28 mouse cellular contexts compared by ENCODE assay signal in the genomic region with DNA sequence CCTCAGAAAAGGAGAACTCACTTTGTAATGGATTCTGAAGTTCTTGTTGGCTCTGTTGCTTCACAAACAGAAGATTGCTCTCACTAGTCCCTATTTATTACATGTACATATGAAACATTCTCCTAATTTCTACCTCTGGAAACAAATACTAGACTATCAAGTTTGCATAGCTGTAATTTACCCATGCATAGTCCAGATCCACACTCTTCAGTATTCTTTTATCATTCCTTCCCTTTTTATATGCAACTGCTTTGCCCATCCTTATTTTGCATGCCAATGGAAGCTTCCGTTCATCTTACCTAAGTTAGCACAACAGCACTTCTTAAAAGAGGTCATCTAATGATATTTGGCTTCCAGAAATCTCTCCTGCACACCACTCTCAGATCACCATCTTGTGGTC. TPM values are rescaled to one million over a fixed set of nuclear protein-coding genes. Genes with fewer than 3 reads are reported as not detected.
A peak's percentile ranks its signal among the peaks of the same experiment; 100 is the strongest.
DNase-seq lines count a peak whose midpoint lies in the region; ATAC-seq and TF ChIP-seq lines count a peak whose summit lies in the region.
"Had no signal": no experiment of that assay in that cellular context is flagged by ENCODE, and none has a peak within 500 bp of the region (broad histone marks: within the 10 kb centered on the region; RNA-seq: fewer than 3 reads in every experiment).

No protein-coding gene starts in this region.

- H3K36me3 ChIP-seq in ES-Bruce4 (ENCODE audit: control insufficient read depth, insufficient read depth, low read length, poor library complexity, severe bottlenecking), result no peaks in the 10 kb centered on the region
- H3K36me3 ChIP-seq in hindbrain, embryonic 10.5 days, result no peaks in the 10 kb centered on the region
- H3K36me3 ChIP-seq: G1E had no signal

- no peaks in the 10 kb centered on the region for H3K27me3 ChIP-seq in ES-Bruce4 (ENCODE audit: control insufficient read depth, insufficient read depth, low read length, poor library complexity, severe bottlenecking)
- no peaks in the 10 kb centered on the region for H3K27me3 ChIP-seq in hindbrain, embryonic 10.5 days (ENCODE audit: insufficient read depth, poor library complexity, severe bottlenecking)
- H3K27me3 ChIP-seq: Patski had no signal

- peak overlapping the region; percentile 72 for H3K27ac ChIP-seq in ES-Bruce4 (ENCODE audit: insufficient read depth, low read length)
- H3K27ac ChIP-seq in hindbrain, embryonic 10.5 days, result no peak overlapping the region

- peaks cover 2% of the 10 kb centered on the region; the same call in 1 of the 2 replicates for H3K9me3 ChIP-seq in ES-Bruce4 (replicated peaks; ENCODE audit: control insufficient read depth, insufficient read depth, low read length, poor library complexity, severe bottlenecking)
- no peaks in the 10 kb centered on the region for H3K9me3 ChIP-seq in hindbrain, embryonic 10.5 days

- WGBS in hindbrain, embryonic 10.5 days, result 78% methylated on average over 1 of the region's 1 CpGs

- H3K9ac ChIP-seq in ES-Bruce4 (ENCODE audit: low read depth, poor library complexity, severe bottlenecking), result no peak overlapping the region

- DNase-seq in ES-CJ7 (ENCODE audit: low read depth, low spot score) (peak; percentile 63), R1 (ENCODE audit: low read depth, low spot score) (peak; percentile 87), ZHBTc4 (ENCODE audit: low read depth, low spot score) (peak; percentile 66)
- DNase-seq in hindbrain, embryonic 10.5 days (ENCODE audit: low spot score), result no peak
- DNase-seq: adrenal gland, adult 2 months; adrenal gland, adult 8-10 months; adrenal gland, postnatal 10 days; adrenal gland, postnatal 14 days; adrenal gland, postnatal 25 days; adrenal gland, postnatal 36 days; B cell, adult 2 months; cerebellum, adult 11 months; cerebellum, adult 11-12 months; cerebellum, adult 18-20 months; cerebellum, adult 2 months; cerebellum, adult 8-10 months; cerebellum, adult 9-10 months had no signal

- no peak for TF ChIP-seq EP300 in ES-Bruce4 (IDR thresholded peaks at IDR 0.05; ENCODE audit: insufficient read depth, low read depth, low read length)

- ATAC-seq in inflammation-experienced regulatory T-cells, adult 6 months, result no peak
- ATAC-seq in megakaryocyte progenitor cell, adult 5-6 weeks (replicated peaks; ENCODE audit: poor library complexity), result no peak
- ATAC-seq in megakaryocyte-erythroid progenitor cell, adult 5-6 weeks (replicated peaks; ENCODE audit: low FRiP score, low TSS enrichment, poor library complexity, severe bottlenecking), result no peak
- ATAC-seq: activated CD4-positive, CD25-positive, alpha-beta regulatory T cell, adult 4 months; CD4-positive, CD25-positive, alpha-beta regulatory T cell, adult 4 months; Patski had no signal

- H3K4me3 ChIP-seq in ES-Bruce4 (ENCODE audit: low read depth, low read length), result no peak overlapping the region
- H3K4me3 ChIP-seq in hindbrain, embryonic 10.5 days, result no peak overlapping the region

- H3K4me1 ChIP-seq in ES-Bruce4 (ENCODE audit: control insufficient read depth, insufficient read depth, low read length), result no peaks in the 10 kb centered on the region
- no peaks in the 10 kb centered on the region for H3K4me1 ChIP-seq in hindbrain, embryonic 10.5 days (replicated peaks)

- no peak for TF ChIP-seq POLR2A in ES-Bruce4 (IDR thresholded peaks at IDR 0.05; ENCODE audit: insufficient read depth, low read length)

- TF ChIP-seq CTCF in ES-Bruce4 (IDR thresholded peaks at IDR 0.05; ENCODE audit: low read depth, low read length), result no peak

RNA-seq across cellular contexts. Expression of a gene that starts 21.3 kb away (rescaled TPM):
- polyA plus RNA-seq in ES-Bruce4 (2011; ENCODE audit: insufficient read depth, insufficient read length, low read depth, missing spikeins), result 20.6 and 22.3 TPM in 2 replicates
- polyA plus RNA-seq in inflammation-experienced regulatory T-cells, adult 6 months (2017; shearing (Covaris generic)), result not detected
- total RNA-seq in megakaryocyte progenitor cell, adult 5-6 weeks (2015), result 0.05 TPM in 1 of 2 replicates, not detected in the other
- total RNA-seq in megakaryocyte progenitor cell, adult 5-6 weeks (2017), result 0.07 TPM in 1 of 2 replicates, not detected in the other
- total RNA-seq in megakaryocyte-erythroid progenitor cell, adult 5-6 weeks (2014; fragmentation: Nextera tagmentation), result not detected in 2 replicates
- total RNA-seq in megakaryocyte-erythroid progenitor cell, adult 5-6 weeks (2017), result not detected in 2 replicates
- 3.6 and 3.7 TPM in 2 replicates for polyA plus RNA-seq in hindbrain, embryonic 10.5 days (2016; fragmentation: Nextera tagmentation; extraction: Ambion mirVana)
- total RNA-seq: CH12.LX, MEL had no signal
- polyA plus RNA-seq: activated CD4-positive, CD25-positive, alpha-beta regulatory T cell, adult 4 months; C2C12; CD4-positive, CD25-positive, alpha-beta regulatory T cell, adult 4 months; G1E; Patski had no signal
